Mouse (Mus musculus) cortical plate, adult 2 months (tissue): ENCODE measurements around the gene Cdh26.

Experiments used
- CTCF ChIP-seq: fragments of 200-500 bp; IDR thresholded peaks from 2 replicates; pipeline ENCODE4 v1.5.1; 2011; ENCODE audit warnings: mild to moderate bottlenecking, control low read depth, low read length; ENCODE audit not compliant: insufficient read depth; ENCODE audit errors: extremely low read depth
- POLR2A ChIP-seq: fragments of 200-500 bp; IDR thresholded peaks from 2 replicates; pipeline ENCODE4 v1.6.1; 2011; ENCODE audit warnings: mild to moderate bottlenecking, low read length, control low read depth; ENCODE audit not compliant: insufficient read depth; ENCODE audit errors: extremely low read depth

DNA sequence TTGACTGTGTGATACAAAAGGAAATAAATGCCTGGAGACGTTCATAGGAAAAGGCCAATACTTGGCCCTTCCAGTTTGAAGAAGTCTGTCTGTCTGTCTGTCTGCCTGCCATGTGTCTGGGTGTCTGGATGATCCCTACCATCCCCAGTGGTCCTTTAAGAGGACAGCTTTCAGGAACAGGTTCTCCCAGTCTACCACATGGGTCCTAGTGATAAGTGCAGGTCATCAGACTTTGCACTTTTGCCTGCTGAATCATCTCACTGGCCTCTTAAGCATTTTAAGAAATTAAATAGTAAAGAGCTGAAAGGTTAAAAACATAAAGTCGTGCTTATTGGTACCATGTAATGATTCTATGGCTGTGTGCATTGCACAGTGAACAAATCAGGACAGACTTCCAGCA is 3.2 kb downstream of the Cdh26 start:
- TF ChIP-seq CTCF: no peak
- no peak for TF ChIP-seq POLR2A
